Comparison of ENCODE assay signal across 35 mouse cellular contexts in genomic region chr10:107233221-107233620, GRCm38 (mm10).
"Had no signal": no experiment of that assay in that cellular context is flagged by ENCODE, and none has a peak within 500 bp of the region (broad histone marks: within the 10 kb centered on the region; RNA-seq: fewer than 3 reads in every experiment).

No protein-coding gene starts in this region.

- H3K9ac ChIP-seq: heart, embryonic 12.5 days; heart, embryonic 13.5 days; heart, embryonic 15.5 days; hindbrain, embryonic 12.5 days; hindbrain, embryonic 13.5 days; hindbrain, embryonic 14.5 days; hindbrain, embryonic 15.5 days; intestine, embryonic 15.5 days; kidney, embryonic 15.5 days had no signal

- H3K4me2 ChIP-seq: heart, embryonic 12.5 days; heart, embryonic 13.5 days; heart, embryonic 15.5 days; hindbrain, embryonic 12.5 days; hindbrain, embryonic 13.5 days; hindbrain, embryonic 14.5 days; hindbrain, embryonic 15.5 days; intestine, embryonic 15.5 days; kidney, embryonic 15.5 days had no signal

- H3K4me3 ChIP-seq: heart, embryonic 10.5 days; heart, embryonic 12.5 days; heart, embryonic 13.5 days; heart, embryonic 15.5 days; hindbrain, embryonic 10.5 days; hindbrain, embryonic 12.5 days; hindbrain, embryonic 13.5 days; hindbrain, embryonic 15.5 days; intestine, embryonic 15.5 days; kidney, embryonic 15.5 days; layer of hippocampus, adult 2 months; left cerebral cortex, adult 2 months had no signal

- H3K27ac ChIP-seq: heart, embryonic 10.5 days; heart, embryonic 13.5 days; heart, embryonic 15.5 days; hindbrain, embryonic 10.5 days; hindbrain, embryonic 12.5 days; hindbrain, embryonic 13.5 days; hindbrain, embryonic 14.5 days; hindbrain, embryonic 15.5 days; hindbrain, postnatal 0 days; intestine, embryonic 15.5 days; kidney, embryonic 15.5 days; kidney, postnatal 0 days; layer of hippocampus, adult 2 months; left cerebral cortex, adult 2 months had no signal

- ATAC-seq: hindbrain, embryonic 16.5 days; hindbrain, postnatal 0 days; inflammation-experienced regulatory T-cells, adult 6 months; intestine, embryonic 15.5 days; intestine, embryonic 16.5 days; intestine, postnatal 0 days had no signal

- DNase-seq: heart, postnatal 10 days; heart, postnatal 14 days; heart, postnatal 36 days; heart, postnatal 4 days; kidney, adult 11 months; kidney, adult 18-20 months; kidney, adult 2 months; kidney, adult 8-10 months; kidney, adult 9 months; kidney, postnatal 10 days; kidney, postnatal 14 days; kidney, postnatal 25 days; kidney, postnatal 36 days; kidney, postnatal 4 days; layer of hippocampus, adult 9-11 months; layer of hippocampus, postnatal 36 days had no signal

- H3K36me3 ChIP-seq: heart, embryonic 10.5 days; heart, embryonic 12.5 days; heart, embryonic 13.5 days; heart, embryonic 15.5 days; hindbrain, embryonic 10.5 days; hindbrain, embryonic 12.5 days; hindbrain, embryonic 13.5 days; hindbrain, embryonic 15.5 days; intestine, embryonic 15.5 days; kidney, embryonic 15.5 days had no signal

- H3K4me1 ChIP-seq: heart, embryonic 10.5 days; heart, embryonic 12.5 days; heart, embryonic 13.5 days; heart, embryonic 15.5 days; hindbrain, embryonic 10.5 days; hindbrain, embryonic 12.5 days; hindbrain, embryonic 13.5 days; hindbrain, embryonic 15.5 days; intestine, embryonic 15.5 days; kidney, embryonic 15.5 days had no signal

- H3K9me3 ChIP-seq: heart, embryonic 10.5 days; heart, embryonic 12.5 days; heart, embryonic 13.5 days; heart, embryonic 15.5 days; hindbrain, embryonic 10.5 days; hindbrain, embryonic 12.5 days; hindbrain, embryonic 13.5 days; hindbrain, embryonic 15.5 days; intestine, embryonic 15.5 days; kidney, embryonic 15.5 days had no signal

- H3K27me3 ChIP-seq: heart, embryonic 12.5 days; heart, embryonic 13.5 days; heart, embryonic 15.5 days; hindbrain, embryonic 12.5 days; hindbrain, embryonic 13.5 days; hindbrain, embryonic 15.5 days; intestine, embryonic 15.5 days; kidney, embryonic 15.5 days had no signal
